Mouse (Mus musculus) kidney, postnatal 0 days (tissue): Measurements from ENCODE around the gene Adgrl3. TPM values are rescaled to one million over a fixed set of nuclear protein-coding genes. Genes with fewer than 3 reads are reported as not detected.

Experiments
- ATAC-seq: fragments of 200-750 bp; cut with Nextera tagmentation; replicated peaks from 2 replicates; pipeline ENCODE4 v1.8.0; 2017; ENCODE audit warnings: low read depth, moderate number of reproducible peaks, moderate TSS enrichment, moderate library complexity; ENCODE audit not compliant: low FRiP score
- DNase-seq: peaks from one replicate; pipeline ENCODE4 v3.0.0-alpha.2; 2016; ENCODE audit warnings: low spot score
- H3K27ac ChIP-seq: fragments of 300-500 bp; sonication (generic); 2 replicates; pipeline ENCODE4 v1.5.1; 2014; ENCODE audit warnings: mild to moderate bottlenecking
- H3K27me3 ChIP-seq: fragments of 300-500 bp; sonication (generic); 2 replicates; pipeline ENCODE4 v1.6.1; 2014; ENCODE audit warnings: low read length, mixed read lengths; ENCODE audit not compliant: insufficient read depth
- H3K36me3 ChIP-seq: fragments of 300-500 bp; sonication (generic); 2 replicates; pipeline ENCODE4 v1.6.1; 2014; ENCODE audit warnings: low read length, mixed read lengths; ENCODE audit not compliant: insufficient read depth
- H3K4me1 ChIP-seq: fragments of 300-500 bp; sonication (generic); replicated peaks from 2 replicates; pipeline ENCODE4 v1.6.1; 2014; ENCODE audit warnings: antibody characterized with exemption, low read length, mixed read lengths; ENCODE audit not compliant: insufficient read depth
- H3K4me2 ChIP-seq: fragments of 300-500 bp; sonication (generic); 2 replicates; pipeline ENCODE4 v1.6.1; 2014; ENCODE audit warnings: mild to moderate bottlenecking, low read length, moderate library complexity, mixed read lengths
- H3K4me3 ChIP-seq: fragments of 300-500 bp; sonication (generic); replicated peaks from 2 replicates; pipeline ENCODE4 v1.5.1; 2014; ENCODE audit warnings: low read depth, low read length
- H3K9ac ChIP-seq: fragments of 300-500 bp; sonication (generic); 2 replicates; pipeline ENCODE4 v1.6.1; 2014; ENCODE audit warnings: low read depth, low read length
- H3K9me3 ChIP-seq: fragments of 300-500 bp; sonication (generic); replicated peaks from 2 replicates; pipeline ENCODE4 v1.6.1; 2016; ENCODE audit warnings: low read length, inconsistent platforms, mixed read lengths
- CTCF ChIP-seq: IDR thresholded peaks from 2 replicates; pipeline ENCODE4 v1.5.1; 2016; ENCODE audit warnings: antibody characterized with exemption, low read depth, mild to moderate bottlenecking, moderate library complexity
- WGBS: fragments of 180-500 bp; shearing (Covaris S2); extraction: QIAGEN DNeasy Blood & Tissue Kit; methylation state at CpG from one replicate; pipeline ENCODE4 v1.1.7; 2014; 5-methylcytosine and 5-hydroxymethylcytosine counted together
- polyA plus RNA-seq: library from polyadenylated mRNA; unstranded; fragments of >200 nt; fragmentation: Nextera tagmentation; extraction: Ambion mirVana; gene quantifications from 2 replicates; pipeline ENCODE4 v1.2.1, GENCODE M21; 2015

Gene Adgrl3
- polyA plus RNA-seq, 1 experiment from 2014 or later, result 8.8 TPM

DNA sequence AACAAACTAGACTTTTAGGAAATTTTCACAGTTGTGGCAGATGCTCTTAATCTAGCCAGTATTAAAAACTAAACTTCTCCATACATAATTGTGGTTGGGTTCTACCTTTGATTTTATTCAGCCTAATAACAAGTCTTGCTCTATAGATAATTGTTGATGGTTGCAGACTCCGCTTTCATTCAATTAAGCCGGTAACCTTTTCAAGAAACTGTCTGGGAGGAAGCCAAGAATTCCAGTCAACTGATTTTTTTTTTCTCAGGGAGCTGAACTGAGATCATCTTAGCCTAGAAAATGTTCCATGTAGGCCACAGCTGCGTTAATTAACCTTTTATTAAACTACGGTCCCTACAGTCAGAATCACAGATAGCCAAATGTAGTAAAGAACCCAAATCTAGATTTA, 65.2 kb downstream of the Adgrl3 start:
- no peaks in the 10 kb centered on the region for H3K9me3 ChIP-seq
- no peak overlapping the region for H3K9ac ChIP-seq
- no peak overlapping the region for H3K27ac ChIP-seq
- no peak overlapping the region for H3K4me3 ChIP-seq
- ATAC-seq (no peak), DNase-seq (peak; percentile 28)
- no peaks in the 10 kb centered on the region for H3K27me3 ChIP-seq
- WGBS, result 67% methylated on average over 4 of the region's 4 CpGs
- no peak overlapping the region for H3K4me2 ChIP-seq
- H3K36me3 ChIP-seq, result no peaks in the 10 kb centered on the region
- no peaks in the 10 kb centered on the region for H3K4me1 ChIP-seq
- TF ChIP-seq CTCF, result no peak

DNA sequence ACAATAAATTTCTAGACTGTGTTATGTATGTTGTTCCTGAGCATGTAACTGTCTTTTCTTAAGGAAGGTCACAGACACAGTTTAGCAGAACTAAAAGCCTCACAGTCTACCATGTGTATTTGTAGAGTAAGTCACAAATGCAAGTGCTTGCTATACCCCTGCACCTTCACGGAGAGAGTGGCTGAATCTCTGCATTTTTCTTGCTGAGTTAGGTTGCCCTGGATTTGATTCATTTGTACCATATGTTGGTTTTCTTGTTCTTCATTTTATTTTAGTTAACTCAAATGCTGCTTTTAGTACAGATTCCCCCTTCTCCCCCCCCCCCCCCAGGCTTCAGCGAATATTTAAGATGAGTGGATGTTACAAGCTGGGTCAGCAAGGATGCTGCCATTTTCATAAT, 68.7 kb downstream of the Adgrl3 start:
- Histone ChIP-seq H3K27ac (no peak overlapping the region), H3K4me1 (no peaks in the 10 kb centered on the region), H3K36me3 (no peaks in the 10 kb centered on the region), H3K4me3 (no peak overlapping the region), H3K9ac (no peak overlapping the region), H3K27me3 (no peaks in the 10 kb centered on the region), H3K4me2 (no peak overlapping the region), H3K9me3 (no peaks in the 10 kb centered on the region)
- DNase-seq (no peak), ATAC-seq (no peak)
- TF ChIP-seq CTCF, result no peak
- 86% methylated on average over 2 of the region's 2 CpGs for WGBS

DNA sequence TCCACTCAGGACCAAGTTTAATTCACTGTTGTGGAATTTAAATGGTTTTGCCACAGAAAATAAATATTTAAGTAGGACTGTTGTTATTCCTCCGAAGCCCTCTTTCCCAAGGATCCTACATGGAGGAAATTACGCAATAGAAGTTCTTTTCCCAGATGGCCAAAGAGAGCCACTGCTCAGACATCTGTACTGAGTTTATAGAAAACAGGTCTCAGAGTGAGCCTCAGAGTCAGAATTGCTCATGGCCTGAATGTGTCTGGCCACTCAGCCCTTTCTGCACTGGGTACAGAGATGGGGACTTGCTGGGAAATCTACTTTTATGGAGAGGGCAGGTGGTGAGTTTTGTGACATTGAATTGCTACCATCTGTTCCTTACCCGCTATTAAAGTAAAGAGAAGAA, 74.7 kb downstream of the Adgrl3 start:
- H3K4me2 ChIP-seq, result no peak overlapping the region
- no peak overlapping the region for H3K9ac ChIP-seq
- H3K27ac ChIP-seq, result no peak overlapping the region
- DNase-seq (no peak), ATAC-seq (no peak)
- 70% methylated on average over 3 of the region's 3 CpGs for WGBS
- no peaks in the 10 kb centered on the region for H3K4me1 ChIP-seq
- no peaks in the 10 kb centered on the region for H3K9me3 ChIP-seq
- no peak for TF ChIP-seq CTCF
- no peaks in the 10 kb centered on the region for H3K36me3 ChIP-seq
- H3K4me3 ChIP-seq, result no peak overlapping the region
- no peaks in the 10 kb centered on the region for H3K27me3 ChIP-seq

DNA sequence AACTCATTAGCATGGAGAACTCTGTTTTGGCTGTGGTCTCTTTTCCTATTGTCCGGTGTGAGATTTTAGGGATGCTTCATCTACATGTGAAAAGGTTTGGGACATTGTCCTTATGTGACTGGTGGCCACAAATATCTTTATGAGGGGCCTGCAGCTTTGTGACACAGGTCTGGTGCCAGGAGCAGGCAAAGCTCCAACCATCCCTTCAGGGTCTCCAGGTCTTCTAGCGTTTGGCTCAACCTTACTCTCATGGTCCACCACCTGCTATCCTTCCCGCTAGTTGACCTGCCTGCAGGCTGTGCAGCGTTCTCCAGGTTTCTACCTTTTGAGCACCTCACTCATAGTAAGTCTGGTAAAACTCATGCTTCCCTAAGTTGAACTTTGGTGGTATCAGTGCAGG, 77.2 kb downstream of the Adgrl3 start:
- ATAC-seq (no peak), DNase-seq (no peak)
- Histone ChIP-seq H3K4me1 (no peaks in the 10 kb centered on the region), H3K4me3 (no peak overlapping the region), H3K27me3 (no peaks in the 10 kb centered on the region), H3K4me2 (no peak overlapping the region), H3K9ac (no peak overlapping the region), H3K36me3 (no peaks in the 10 kb centered on the region), H3K27ac (no peak overlapping the region), H3K9me3 (no peaks in the 10 kb centered on the region)
- no peak for TF ChIP-seq CTCF
- WGBS, result 93% methylated on average over 4 of the region's 4 CpGs

DNA sequence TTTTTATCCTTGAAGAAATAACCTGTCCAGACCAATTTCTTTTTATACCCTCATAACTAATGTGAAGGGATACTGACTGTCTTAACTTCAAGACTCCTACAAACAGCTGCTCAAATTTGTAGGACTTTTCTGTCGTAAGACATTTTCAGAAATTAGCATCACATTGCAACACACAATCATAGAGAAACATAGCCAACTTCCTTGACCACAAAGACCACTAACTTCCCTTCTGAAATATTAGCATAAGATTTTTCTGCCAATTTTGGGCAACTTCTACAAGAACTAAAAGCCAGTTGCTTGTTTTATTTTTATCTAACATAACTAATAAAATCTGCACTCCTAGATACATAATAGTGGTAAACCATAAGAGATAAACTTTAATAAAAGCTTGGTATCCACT, 87.5 kb downstream of the Adgrl3 start:
- Histone ChIP-seq H3K4me1 (no peaks in the 10 kb centered on the region), H3K27me3 (no peaks in the 10 kb centered on the region), H3K9ac (no peak overlapping the region), H3K27ac (no peak overlapping the region), H3K36me3 (no peaks in the 10 kb centered on the region), H3K4me3 (no peak overlapping the region), H3K4me2 (no peak overlapping the region), H3K9me3 (no peaks in the 10 kb centered on the region)
- DNase-seq (no peak), ATAC-seq (no peak)
- 79% methylated on average over 1 of the region's 1 CpGs for WGBS
- TF ChIP-seq CTCF, result no peak

DNA sequence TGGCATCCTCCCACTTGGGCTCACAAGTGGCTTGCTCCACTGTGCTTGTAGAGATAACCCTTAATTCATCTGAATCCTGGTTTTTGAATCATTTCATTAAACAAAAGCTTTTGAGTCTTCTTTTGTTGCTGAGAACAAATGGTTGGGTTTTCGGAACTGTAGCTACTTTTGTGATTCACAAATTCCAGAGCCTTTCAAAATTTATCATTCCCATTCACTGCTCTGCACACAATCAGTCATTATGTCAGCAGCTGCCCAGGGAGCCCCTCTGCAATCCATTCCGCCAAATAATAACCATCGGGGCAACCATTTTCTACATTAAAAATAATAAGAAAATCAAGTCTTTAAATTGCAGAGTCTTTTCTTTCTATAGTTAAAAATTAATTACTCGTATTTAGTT, 104.5 kb downstream of the Adgrl3 start:
- Histone ChIP-seq H3K4me3 (no peak overlapping the region), H3K36me3 (no peaks in the 10 kb centered on the region), H3K9me3 (no peaks in the 10 kb centered on the region), H3K4me2 (no peak overlapping the region), H3K27ac (no peak overlapping the region), H3K4me1 (no peaks in the 10 kb centered on the region), H3K9ac (no peak overlapping the region), H3K27me3 (no peaks in the 10 kb centered on the region)
- no peak for TF ChIP-seq CTCF
- DNase-seq, result no peak
- WGBS, result 79% methylated on average over 4 of the region's 4 CpGs
- no peak for ATAC-seq

DNA sequence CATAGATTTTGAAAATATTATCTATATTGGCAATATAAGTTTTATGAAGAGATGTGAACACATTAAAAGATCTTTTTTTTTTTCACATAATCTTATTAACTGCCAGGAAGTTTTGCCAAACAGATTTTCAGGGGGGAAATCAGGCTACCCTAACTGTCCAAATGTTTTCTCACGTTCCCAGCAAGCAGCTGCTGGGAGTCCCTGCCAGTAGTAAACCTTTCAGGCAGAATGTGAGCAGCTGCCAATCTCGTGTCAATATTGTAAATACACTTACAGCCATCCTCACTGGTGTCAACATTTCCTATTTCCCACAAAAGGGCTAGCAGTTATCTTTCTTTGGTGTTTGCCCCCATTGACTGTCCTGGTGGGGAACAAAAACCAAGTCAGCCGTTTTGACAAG, 107.7 kb downstream of the Adgrl3 start:
- TF ChIP-seq CTCF, result no peak
- WGBS, result 70% methylated on average over 3 of the region's 3 CpGs

More for the DNA sequence above, 107.7 kb downstream of the Adgrl3 start:
- H3K27ac ChIP-seq, result no peak overlapping the region
- H3K4me2 ChIP-seq, result no peak overlapping the region
- no peaks in the 10 kb centered on the region for H3K4me1 ChIP-seq
- no peaks in the 10 kb centered on the region for H3K9me3 ChIP-seq
- no peaks in the 10 kb centered on the region for H3K27me3 ChIP-seq
- no peak overlapping the region for H3K4me3 ChIP-seq
- no peaks in the 10 kb centered on the region for H3K36me3 ChIP-seq
- no peak for ATAC-seq
- no peak overlapping the region for H3K9ac ChIP-seq
- DNase-seq, result no peak
